ENCODE assay signal across 12 mouse cellular contexts in genomic region chr6:118832616-118833015, GRCm38 (mm10).
"Had no signal": no experiment of that assay in that cellular context is flagged by ENCODE, and none has a peak within 500 bp of the region (broad histone marks: within the 10 kb centered on the region; RNA-seq: fewer than 3 reads in every experiment).

No protein-coding gene starts in this region.

- H3K36me3 ChIP-seq: intestine, embryonic 15.5 days; kidney, embryonic 15.5 days; limb, embryonic 13.5 days; midbrain, embryonic 12.5 days; neural tube, embryonic 13.5 days had no signal

- H3K27ac ChIP-seq: intestine, embryonic 15.5 days; kidney, embryonic 15.5 days; limb, embryonic 13.5 days; midbrain, embryonic 12.5 days; neural tube, embryonic 13.5 days had no signal

- H3K9me3 ChIP-seq: intestine, embryonic 15.5 days; kidney, embryonic 15.5 days; limb, embryonic 13.5 days; midbrain, embryonic 12.5 days; neural tube, embryonic 13.5 days had no signal

- H3K4me2 ChIP-seq: intestine, embryonic 15.5 days; kidney, embryonic 15.5 days; limb, embryonic 13.5 days; midbrain, embryonic 12.5 days; neural tube, embryonic 13.5 days had no signal

- H3K27me3 ChIP-seq: intestine, embryonic 15.5 days; kidney, embryonic 15.5 days; limb, embryonic 13.5 days; midbrain, embryonic 12.5 days; neural tube, embryonic 13.5 days had no signal

- DNase-seq: kidney, adult 18-20 months; kidney, postnatal 14 days; left cerebral cortex, postnatal 4 days; lung, adult 18-20 months; right cerebral cortex, postnatal 25 days had no signal

- H3K4me3 ChIP-seq: intestine, embryonic 15.5 days; kidney, embryonic 15.5 days; limb, embryonic 13.5 days; midbrain, embryonic 12.5 days; neural tube, embryonic 13.5 days had no signal

- H3K9ac ChIP-seq: intestine, embryonic 15.5 days; kidney, embryonic 15.5 days; limb, embryonic 13.5 days; midbrain, embryonic 12.5 days; neural tube, embryonic 13.5 days had no signal

- ATAC-seq: intestine, embryonic 15.5 days; lung, postnatal 0 days; midbrain, embryonic 16.5 days had no signal
